Mouse (Mus musculus) induced T-regulatory cell, adult 2 months (primary cell): ENCODE data around the gene Kdelr3.
A peak's percentile ranks its signal among the peaks of the same experiment; 100 is the strongest.

Experiments used
- DNase-seq: peaks from one replicate; pipeline ENCODE4 v3.0.0-alpha.2; 2012; ENCODE audit warnings: low read depth

Kdelr3 gene

GRCm38 (mm10) chr15:79511553-79512320, 4.5 kb upstream of the Kdelr3 start:
- DNase-seq: peak; percentile 51

GRCm38 (mm10) chr15:79513940-79514339, 2.3 kb upstream of the Kdelr3 start:
- DNase-seq: no peak

GRCm38 (mm10) chr15:79517710-79518109, 1.5 kb downstream of the Kdelr3 start:
- no peak for DNase-seq

GRCm38 (mm10) chr15:79518571-79518970, 2.4 kb downstream of the Kdelr3 start:
- no peak for DNase-seq

GRCm38 (mm10) chr15:79519400-79520220, 3.4 kb downstream of the Kdelr3 start:
- DNase-seq: no peak

GRCm38 (mm10) chr15:79525564-79525963, 9.4 kb downstream of the Kdelr3 start:
- DNase-seq: no peak

GRCm38 (mm10) chr15:79525979-79526768, 10.0 kb downstream of the Kdelr3 start:
- DNase-seq: no peak

- no peak for DNase-seq
These were observed 11.0 kb downstream of the Kdelr3 start for GRCm38 (mm10) chr15:79527192-79527591.

GRCm38 (mm10) chr15:79527991-79528639, 11.9 kb downstream of the Kdelr3 start:
- no peak for DNase-seq

- DNase-seq: no peak
These were observed 13.7 kb downstream of the Kdelr3 start for GRCm38 (mm10) chr15:79529935-79530334.

- no peak for DNase-seq
These were observed 17.6 kb downstream of the Kdelr3 start for GRCm38 (mm10) chr15:79533796-79534195.

- no peak for DNase-seq
These were observed 27.8 kb downstream of the Kdelr3 start for GRCm38 (mm10) chr15:79543968-79544367.

- DNase-seq: no peak
These were observed 29.3 kb downstream of the Kdelr3 start for GRCm38 (mm10) chr15:79545496-79545895.

GRCm38 (mm10) chr15:79545921-79546399, 29.7 kb downstream of the Kdelr3 start:
- no peak for DNase-seq

- DNase-seq: peak; percentile 98
These were observed 30.4 kb downstream of the Kdelr3 start, which contains the start of gene Ddx17 for GRCm38 (mm10) chr15:79546410-79547288. Ddx17 (minus strand) TSS chr15:79546741.

- DNase-seq: no peak
These were observed 31.1 kb downstream of the Kdelr3 start for GRCm38 (mm10) chr15:79547289-79547820.

GRCm38 (mm10) chr15:79548226-79548625, 32.0 kb downstream of the Kdelr3 start:
- DNase-seq: no peak

- DNase-seq: no peak
These were observed 36.4 kb downstream of the Kdelr3 start for GRCm38 (mm10) chr15:79552566-79552965.

GRCm38 (mm10) chr15:79559649-79560048, 43.4 kb downstream of the Kdelr3 start:
- no peak for DNase-seq

GRCm38 (mm10) chr15:79562417-79562816, 46.2 kb downstream of the Kdelr3 start:
- no peak for DNase-seq
